Mouse (Mus musculus) olfactory bulb, adult 2 months (tissue): ENCODE data around the gene Rab5if.

Source experiments
- CTCF ChIP-seq: fragments of 200-500 bp; IDR thresholded peaks from 2 replicates; pipeline ENCODE4 v1.5.1; 2012; ENCODE audit warnings: low read depth, mild to moderate bottlenecking, low read length, moderate library complexity; ENCODE audit not compliant: insufficient read depth
- POLR2A ChIP-seq: fragments of 200-500 bp; IDR thresholded peaks from 2 replicates; pipeline ENCODE4 v1.6.1; 2012; ENCODE audit warnings: mild to moderate bottlenecking, low read depth, low read length, moderate library complexity; ENCODE audit not compliant: insufficient read depth

DNA sequence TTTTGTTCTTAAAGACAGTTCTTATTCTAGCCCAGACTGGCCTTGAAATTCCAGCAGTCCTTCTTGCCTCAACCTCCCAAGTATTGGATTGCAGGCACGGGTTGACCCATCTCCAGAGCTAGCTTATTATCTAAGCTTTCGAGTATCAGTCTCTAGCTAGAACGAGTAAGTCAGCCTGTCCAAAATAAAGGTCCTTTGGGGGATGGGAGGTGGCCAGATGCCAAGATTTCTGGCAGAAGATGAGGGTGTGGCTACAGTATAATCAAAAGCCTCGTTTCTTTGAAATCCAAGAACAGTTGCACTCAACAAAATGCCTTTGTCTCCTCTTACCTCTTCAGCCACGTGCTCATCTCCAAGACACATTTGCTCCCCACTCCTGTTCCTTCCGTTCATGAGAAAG is 7.6 kb downstream of the Rab5if start:
- TF ChIP-seq POLR2A (no peak), CTCF (no peak)
